Mouse (Mus musculus): ENCODE results near the gene Rabgef1. TPM values are rescaled to one million over a fixed set of nuclear protein-coding genes. Genes with fewer than 3 reads are reported as not detected.
"Not testable (repeated sequence)": the region's sequence is repeated elsewhere in the genome, so short reads cannot be mapped to it uniquely, and the experiment has no call there.

Gene Rabgef1
- polyA plus RNA-seq, 1 experiment from 2014 or later: 34.5 TPM

GRCm38 (mm10) chr5:130255017-130255720 is 83.6 kb downstream of the Rabgef1 start, which contains the start of the genes Sbds and Tyw1:
Sbds (minus strand) TSS chr5:130255530.
Tyw1 (plus strand) TSS chr5:130255619.
- Histone ChIP-seq H3K4me2 (peak within 1 kb of the TSS; percentile 75), H3K27me3 (replicated peaks) (no peaks in the 10 kb centered on the region), H3K4me3 (peak within 1 kb of the TSS; percentile 83), H3K36me3 (peaks cover 49% of the 10 kb centered on the region), H3K9ac (peak within 1 kb of the TSS; percentile 90), H3K4me1 (peaks cover 36% of the 10 kb centered on the region), H3K9me3 (replicated peaks) (no peaks in the 10 kb centered on the region), H3K27ac (peak within 1 kb of the TSS; percentile 89)
- ATAC-seq: peak; percentile 85
- WGBS (ENCODE audit: insufficient replicate concordance): under 1% methylated on average over 52 of the region's 52 CpGs

DNA sequence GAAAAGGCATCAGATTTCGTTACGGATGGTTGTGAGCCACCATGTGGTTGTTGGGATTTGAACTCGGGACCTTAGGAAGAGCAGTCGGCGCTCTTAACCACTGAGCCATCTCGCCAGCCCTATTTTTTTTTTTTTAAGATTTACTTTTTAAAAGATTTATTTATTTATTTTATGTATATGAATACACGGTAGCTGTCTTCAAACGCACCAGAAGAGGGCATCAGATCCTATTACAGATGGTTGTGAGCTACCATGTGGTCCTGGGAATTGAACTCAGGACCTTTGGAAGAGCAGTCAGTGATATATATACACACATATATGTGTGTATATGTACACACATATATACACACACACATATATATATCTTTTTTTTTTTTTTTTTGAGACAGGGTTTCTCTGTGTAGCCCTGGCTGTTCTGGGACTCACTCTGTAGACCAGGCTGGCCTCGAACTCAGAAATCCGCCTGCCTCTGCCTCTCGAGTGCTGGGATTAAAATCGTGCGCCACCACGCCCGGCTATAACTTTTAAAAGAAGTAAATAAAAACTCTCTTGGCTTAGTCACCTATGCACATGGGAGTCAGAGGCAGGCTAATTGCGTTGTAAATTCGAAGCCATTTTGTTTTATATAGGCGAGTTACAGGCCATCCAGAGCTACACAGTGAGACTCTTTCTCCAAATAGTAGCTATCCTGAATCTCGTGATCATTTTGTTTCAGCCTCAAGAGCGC is 84.4 kb downstream of the Rabgef1 start:
- peak overlapping the region; percentile 86 for H3K27ac ChIP-seq
- peaks cover 42% of the 10 kb centered on the region for H3K36me3 ChIP-seq
- H3K9ac ChIP-seq: peak overlapping the region; percentile 57
- ATAC-seq: peak; percentile 2
- 22% methylated on average over 20 of the region's 20 CpGs for WGBS (ENCODE audit: insufficient replicate concordance)
- H3K4me2 ChIP-seq: peak overlapping the region; percentile 75
- H3K27me3 ChIP-seq (replicated peaks); H3K9me3 ChIP-seq (replicated peaks): not testable (repeated sequence)
- peak overlapping the region; percentile 83 for H3K4me3 ChIP-seq
- H3K4me1 ChIP-seq: peaks cover 36% of the 10 kb centered on the region

DNA sequence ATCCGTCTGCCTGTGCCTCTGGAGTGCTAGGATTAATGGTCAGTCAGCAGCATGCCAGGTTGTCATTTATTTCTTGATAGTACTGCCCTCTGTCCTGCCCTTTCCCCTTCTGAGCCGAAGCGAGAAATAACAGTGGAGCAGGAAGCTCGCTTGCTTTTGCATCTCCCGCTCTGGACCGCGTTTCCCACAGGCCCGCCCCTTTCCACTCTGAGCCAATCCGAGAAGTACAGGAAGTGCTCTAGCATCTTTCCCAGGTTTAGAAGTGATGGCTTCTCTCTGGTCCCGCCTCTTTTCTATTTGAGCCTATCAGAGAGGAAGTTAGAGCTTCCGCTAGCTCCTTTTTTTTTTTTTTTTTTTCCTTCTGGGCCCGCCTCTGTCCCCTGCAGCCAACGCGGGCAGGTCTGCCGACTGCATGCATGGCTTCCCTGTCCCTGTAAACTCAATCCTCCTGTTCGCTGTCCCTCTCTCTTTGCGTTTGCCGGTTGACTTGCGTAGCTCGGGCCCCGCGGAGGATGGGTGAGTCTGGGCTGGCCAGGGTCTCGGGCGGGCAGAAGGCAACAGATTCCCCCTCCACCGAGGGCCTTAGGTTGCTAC is 85.2 kb downstream of the Rabgef1 start:
- Histone ChIP-seq H3K36me3 (peaks cover 42% of the 10 kb centered on the region), H3K4me2 (peak overlapping the region; percentile 75), H3K9ac (peak overlapping the region; percentile 76), H3K9me3 (replicated peaks) (no peaks in the 10 kb centered on the region), H3K4me1 (peaks cover 36% of the 10 kb centered on the region), H3K27me3 (replicated peaks) (no peaks in the 10 kb centered on the region), H3K4me3 (peak overlapping the region; percentile 83), H3K27ac (peak overlapping the region; percentile 86)
- WGBS (ENCODE audit: insufficient replicate concordance): under 1% methylated on average over 25 of the region's 25 CpGs
- peak; percentile 90 for ATAC-seq

GRCm38 (mm10) chr5:130257303-130257702 is 85.7 kb downstream of the Rabgef1 start:
- WGBS (ENCODE audit: insufficient replicate concordance): 2% methylated on average over 8 of the region's 8 CpGs
- Histone ChIP-seq H3K4me1 (peaks cover 36% of the 10 kb centered on the region), H3K36me3 (peaks cover 42% of the 10 kb centered on the region), H3K27ac (peak overlapping the region; percentile 78), H3K9me3 (replicated peaks) (no peaks in the 10 kb centered on the region), H3K27me3 (replicated peaks) (no peaks in the 10 kb centered on the region), H3K9ac (peak overlapping the region; percentile 76), H3K4me2 (peak overlapping the region; percentile 75), H3K4me3 (peak overlapping the region; percentile 83)
- no peak for ATAC-seq

DNA sequence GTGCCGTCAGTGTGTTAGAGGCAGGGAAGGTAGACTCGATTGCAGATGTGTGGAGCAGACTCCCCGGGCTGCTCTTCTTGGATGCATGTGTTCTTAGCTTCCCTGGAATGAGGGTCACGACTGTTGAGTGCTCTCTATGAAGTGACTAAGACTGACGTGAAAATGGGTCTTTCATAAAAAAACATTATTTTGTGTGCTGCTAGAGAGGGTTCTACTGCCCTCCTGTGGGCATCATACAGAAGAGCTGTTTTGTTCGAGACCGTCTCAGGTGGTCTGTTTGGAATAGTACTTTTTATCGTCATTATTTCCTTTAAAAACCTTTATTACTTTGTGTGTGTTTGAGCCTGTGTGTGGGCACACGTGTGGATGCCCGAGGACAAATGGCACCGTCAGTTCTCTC is 91.9 kb downstream of the Rabgef1 start:
- no peak overlapping the region for H3K27ac ChIP-seq
- H3K9me3 ChIP-seq (replicated peaks): no peaks in the 10 kb centered on the region
- no peaks in the 10 kb centered on the region for H3K27me3 ChIP-seq (replicated peaks)
- H3K9ac ChIP-seq: no peak overlapping the region
- H3K4me1 ChIP-seq: peaks cover 25% of the 10 kb centered on the region
- H3K4me2 ChIP-seq: no peak overlapping the region
- WGBS (ENCODE audit: insufficient replicate concordance): 76% methylated on average over 11 of the region's 11 CpGs
- ATAC-seq: no peak
- no peak overlapping the region for H3K4me3 ChIP-seq
- peaks cover 81% of the 10 kb centered on the region for H3K36me3 ChIP-seq

Other genes with a start within 250 kb of the Rabgef1 start
- 29.8 and 31.2 TPM in 2 replicates for gene Vkorc1l1, start 229.8 kb upstream of the Rabgef1 start, polyA plus RNA-seq (2016; fragmentation: Nextera tagmentation; extraction: Ambion mirVana)
- gene Gusb, start 168.7 kb upstream of the Rabgef1 start, polyA plus RNA-seq (2016; fragmentation: Nextera tagmentation; extraction: Ambion mirVana): 44.8 and 49.1 TPM in 2 replicates
- gene Asl, start 142.6 kb upstream of the Rabgef1 start, polyA plus RNA-seq (2016; fragmentation: Nextera tagmentation; extraction: Ambion mirVana): 39.1 and 41.1 TPM in 2 replicates
- 33.9 and 34.7 TPM in 2 replicates for gene Crcp, start 142.5 kb upstream of the Rabgef1 start, polyA plus RNA-seq (2016; fragmentation: Nextera tagmentation; extraction: Ambion mirVana)
- gene Tpst1, start 98.5 kb upstream of the Rabgef1 start, polyA plus RNA-seq (2016; fragmentation: Nextera tagmentation; extraction: Ambion mirVana): 37.1 and 37.2 TPM in 2 replicates
- 7.8 and 8.0 TPM in 2 replicates for gene Kctd7, start 26.9 kb upstream of the Rabgef1 start, polyA plus RNA-seq (2016; fragmentation: Nextera tagmentation; extraction: Ambion mirVana)
- 45.4 and 46.4 TPM in 2 replicates for gene Tmem248, start 45.3 kb downstream of the Rabgef1 start, polyA plus RNA-seq (2016; fragmentation: Nextera tagmentation; extraction: Ambion mirVana)
- 64.5 and 68.1 TPM in 2 replicates for gene Sbds, start 83.7 kb downstream of the Rabgef1 start, polyA plus RNA-seq (2016; fragmentation: Nextera tagmentation; extraction: Ambion mirVana)
- 21.2 and 21.6 TPM in 2 replicates for gene Tyw1, start 83.8 kb downstream of the Rabgef1 start, polyA plus RNA-seq (2016; fragmentation: Nextera tagmentation; extraction: Ambion mirVana)
- gene Caln1, start 197.7 kb downstream of the Rabgef1 start, polyA plus RNA-seq (2016; fragmentation: Nextera tagmentation; extraction: Ambion mirVana): 0.10 TPM in 1 of 2 replicates, not detected in the other
- gene A330070K13Rik, start 212.8 kb downstream of the Rabgef1 start, polyA plus RNA-seq (2016; fragmentation: Nextera tagmentation; extraction: Ambion mirVana): not detected in 2 replicates

Measured in liver, embryonic 12.5 days (tissue).